Mouse (Mus musculus) CD4-positive helper T cell, adult 2 months (primary cell): ENCODE measurements around the gene Kiss1r.

Experiments
- DNase-seq: peaks from one replicate; pipeline ENCODE4 v3.0.0-alpha.2; 2012; ENCODE audit warnings: low read depth, missing footprints, low spot score

Kiss1r gene

DNA sequence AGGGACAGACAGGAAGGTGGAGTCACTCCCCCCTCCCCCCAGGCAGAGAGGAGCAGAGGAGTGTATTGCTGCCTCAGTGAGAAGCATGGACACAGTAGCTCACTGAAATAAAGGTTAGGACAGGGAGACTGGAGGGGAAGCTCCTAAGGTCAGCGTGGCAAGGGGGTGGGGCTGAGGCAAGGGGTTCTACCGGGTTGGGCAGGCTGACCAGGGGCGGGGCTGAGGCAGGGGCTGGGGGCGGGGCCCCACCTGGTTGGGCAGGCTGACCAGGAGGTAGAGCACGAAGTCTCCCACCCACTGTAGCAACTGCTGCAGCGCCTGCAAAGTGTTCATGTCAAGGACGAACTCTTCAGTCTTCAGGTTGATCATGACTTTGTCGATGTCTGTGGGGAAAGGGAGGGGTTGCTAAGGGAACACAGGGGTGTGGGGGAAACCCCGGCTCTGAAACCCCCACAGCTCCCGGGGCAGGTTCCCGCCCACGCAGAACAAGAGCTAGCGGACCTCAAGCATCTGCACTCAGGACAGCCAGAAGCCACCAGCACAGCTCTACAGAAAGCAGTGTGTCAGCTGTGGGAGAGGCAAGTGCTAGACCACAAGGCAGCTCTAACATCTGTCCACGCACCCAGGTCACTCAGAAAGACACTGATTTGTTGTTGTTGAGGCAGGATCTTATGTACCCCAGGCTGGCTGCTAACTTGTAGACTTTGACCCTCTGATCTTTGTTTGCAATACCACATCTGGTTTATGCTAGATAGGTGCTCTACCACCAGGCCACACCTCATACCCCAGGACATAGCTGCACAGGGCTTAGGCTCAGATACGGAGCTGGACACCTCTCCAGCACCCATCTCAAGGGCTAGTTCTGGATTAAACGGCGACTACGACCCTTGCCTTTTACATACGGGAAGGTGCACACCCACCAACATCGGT lies 19.2 kb upstream of the Kiss1r start:
- DNase-seq, result peak; percentile 60

DNA sequence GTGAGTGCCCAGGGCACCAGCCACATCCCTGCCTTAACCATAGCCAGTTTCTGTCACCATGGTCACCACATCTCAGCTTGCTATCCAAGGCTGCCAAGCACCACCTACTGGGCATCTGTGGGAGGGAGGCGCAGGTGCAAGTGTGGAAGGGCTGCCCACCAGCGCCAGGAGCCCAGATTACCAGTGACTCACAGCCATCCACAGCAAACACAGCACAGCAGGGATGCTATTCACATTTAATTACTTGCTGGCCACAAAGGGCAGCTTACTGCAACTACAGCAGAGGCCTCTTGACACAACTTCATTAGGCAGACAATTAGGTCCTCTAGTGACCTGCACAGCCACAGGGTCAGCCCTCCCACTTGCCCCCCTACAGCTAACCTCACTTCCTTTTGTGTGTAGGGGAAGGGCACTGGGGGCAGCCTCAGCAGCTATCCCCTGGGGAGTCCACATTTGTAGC lies 15.8 kb upstream of the Kiss1r start:
- no peak for DNase-seq

DNA sequence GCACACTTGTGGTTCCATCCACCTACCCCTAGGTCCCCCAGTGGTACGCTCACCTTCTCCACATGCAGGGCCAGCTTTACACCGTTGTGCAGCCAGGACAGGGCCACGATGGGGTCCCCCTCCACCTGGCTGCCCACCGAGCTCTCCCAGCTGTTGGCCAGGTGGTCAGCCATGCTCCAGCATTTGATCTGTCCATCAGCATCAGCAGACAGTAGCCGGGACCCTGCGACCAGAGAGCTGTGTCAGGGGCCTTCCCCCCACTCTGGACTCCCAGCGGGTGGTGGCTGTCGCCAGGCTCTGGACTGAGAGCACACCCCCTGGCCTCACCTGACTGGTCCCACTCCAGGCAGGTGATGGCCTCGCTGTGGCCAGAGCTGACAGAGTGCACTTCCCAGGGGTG lies 10.1 kb upstream of the Kiss1r start:
- DNase-seq, result no peak

DNA sequence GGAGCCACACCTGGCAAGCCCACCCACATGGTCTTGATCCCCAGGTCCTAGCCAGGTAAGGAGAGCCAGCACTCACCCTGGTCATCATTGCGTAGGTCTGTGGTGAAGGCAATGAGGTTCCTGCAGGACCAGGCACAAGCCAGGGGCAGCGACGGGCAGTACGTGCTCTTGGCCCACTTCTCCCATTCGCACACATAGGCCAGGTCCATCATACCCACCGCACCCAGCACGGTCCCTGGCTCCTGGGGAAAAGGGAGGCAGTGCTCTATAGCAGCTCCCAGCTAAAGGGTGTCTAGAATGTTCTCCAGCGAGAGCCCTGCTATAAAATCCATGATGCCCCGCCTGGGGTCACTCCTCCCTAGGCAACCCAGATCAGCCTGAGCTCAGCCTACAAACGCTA lies 9.4 kb upstream of the Kiss1r start:
- DNase-seq, result no peak

DNA sequence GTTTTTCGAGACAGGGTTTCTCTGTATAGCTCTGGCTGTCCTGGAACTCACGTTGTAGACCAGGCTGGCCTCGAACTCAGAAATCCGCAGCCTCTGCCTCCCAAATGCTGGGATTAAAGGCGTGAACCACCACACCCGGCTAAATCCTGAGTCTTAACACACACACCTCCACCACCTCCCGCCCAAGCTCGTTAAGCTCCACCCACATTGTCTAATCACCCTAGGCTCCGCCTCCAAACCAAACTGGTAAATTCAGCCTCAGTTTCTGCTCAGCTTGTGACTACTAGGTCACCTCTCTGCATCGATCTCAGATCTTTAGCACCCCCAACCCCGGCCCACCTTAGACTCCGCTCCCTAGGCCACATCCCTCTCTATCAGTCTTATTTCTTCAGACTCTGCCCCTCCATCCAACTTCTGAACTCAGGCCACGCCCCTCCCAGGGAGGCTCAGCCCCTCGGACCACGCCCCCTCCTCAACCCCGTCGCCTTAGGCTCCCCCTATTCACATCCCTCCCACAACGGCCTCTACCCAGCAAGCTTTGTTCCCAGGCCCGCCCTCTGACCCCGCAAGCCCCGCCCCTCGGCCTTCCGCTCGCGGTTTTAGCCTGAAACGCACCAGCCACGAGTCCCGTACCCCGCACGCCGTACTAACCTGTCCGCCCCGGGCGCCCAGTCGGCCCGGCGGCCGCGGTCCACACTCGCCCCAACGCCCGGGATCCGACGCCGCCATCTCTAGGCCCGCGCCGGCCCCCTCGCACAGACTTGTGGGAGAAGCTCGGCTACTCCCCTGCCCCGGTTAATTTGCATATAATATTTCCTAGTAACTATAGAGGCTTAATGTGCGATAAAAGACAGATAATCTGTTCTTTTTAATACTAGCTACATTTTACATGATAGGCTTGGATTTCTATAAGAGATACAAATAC lies 8.3 kb upstream of the Kiss1r start, which contains the start of gene Med16:
Med16 (minus strand) TSS at position 757 of the 925 bp plus-strand sequence.
- peak; percentile 98 for DNase-seq

DNA sequence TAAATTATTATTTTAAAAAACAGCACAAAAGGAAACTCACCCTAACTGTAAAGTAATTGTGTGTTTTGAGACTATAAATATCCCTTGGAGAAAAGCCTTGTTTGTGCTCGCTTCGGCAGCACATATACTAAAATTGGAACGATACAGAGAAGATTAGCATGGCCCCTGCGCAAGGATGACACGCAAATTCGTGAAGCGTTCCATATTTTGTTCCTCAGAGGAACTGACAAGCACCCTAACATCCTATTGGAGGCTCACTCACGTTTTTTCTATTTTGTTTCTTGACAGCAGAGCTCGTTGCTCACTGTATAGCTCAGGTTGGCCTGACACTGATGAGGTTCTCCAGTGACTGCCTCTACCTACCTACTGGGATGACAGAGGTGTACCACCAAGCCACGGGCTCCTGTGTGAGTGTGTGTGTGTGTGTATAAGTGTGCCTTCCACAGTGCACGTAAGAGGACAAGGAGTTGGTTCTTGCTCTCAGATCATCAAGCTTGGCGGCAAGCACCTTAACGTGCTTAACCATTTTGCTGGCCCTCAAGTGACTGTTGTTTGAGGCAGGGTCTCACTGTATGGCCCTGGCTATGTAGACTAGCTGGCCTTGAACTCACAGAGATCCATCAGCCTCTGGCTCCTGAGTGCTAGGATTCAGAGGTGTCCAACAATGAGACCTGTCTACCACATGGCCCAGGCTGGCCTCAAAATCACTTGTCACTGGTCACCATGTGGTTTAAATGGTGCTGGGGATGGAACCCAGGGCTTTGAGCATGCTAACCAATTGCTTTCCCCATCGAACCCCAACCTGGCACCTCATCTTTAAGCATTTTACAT lies 7.5 kb upstream of the Kiss1r start:
- no peak for DNase-seq

DNA sequence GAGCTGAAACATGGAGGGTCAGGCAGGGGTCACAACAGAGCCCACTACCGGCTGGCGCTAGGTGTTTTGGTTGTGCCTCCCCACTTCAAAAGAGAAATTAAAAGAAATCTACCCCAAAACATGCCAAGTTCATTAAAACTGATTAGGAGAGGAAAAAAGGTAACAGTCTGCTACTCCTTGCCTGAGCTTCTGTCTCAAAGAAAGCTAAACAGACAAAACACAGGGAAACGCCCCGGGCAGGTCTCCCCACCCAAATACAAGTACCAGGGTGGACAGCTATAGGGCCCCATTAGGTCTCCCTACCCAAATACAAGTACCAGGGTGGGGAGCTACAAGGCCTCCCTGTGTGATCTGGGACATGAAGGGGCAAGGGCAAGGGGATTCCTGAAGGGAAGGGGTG lies 6.2 kb upstream of the Kiss1r start, which contains the start of gene Gm26602:
Gm26602 (plus strand) TSS at position 301 of the 400 bp plus-strand sequence.
- DNase-seq, result no peak

DNA sequence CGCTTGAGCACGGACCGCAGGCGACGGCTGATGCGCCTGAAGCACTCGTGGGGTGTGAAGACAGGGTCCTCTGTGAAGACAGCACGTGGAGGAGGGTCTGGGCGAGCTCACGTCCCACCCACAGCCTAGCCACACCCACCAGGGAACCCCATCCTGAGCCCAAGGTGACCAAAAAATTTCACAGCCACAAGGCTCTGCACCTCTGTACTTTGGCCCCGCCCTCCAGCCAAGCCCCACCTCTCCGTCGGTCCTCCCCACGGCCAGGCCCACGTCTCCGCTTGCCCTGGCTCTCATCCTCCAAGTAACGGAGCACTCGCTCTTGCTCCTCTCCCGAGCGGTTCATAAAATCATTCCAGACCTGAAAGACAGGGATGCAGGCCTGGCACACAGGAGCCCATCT lies 4.4 kb upstream of the Kiss1r start:
- DNase-seq, result no peak

DNA sequence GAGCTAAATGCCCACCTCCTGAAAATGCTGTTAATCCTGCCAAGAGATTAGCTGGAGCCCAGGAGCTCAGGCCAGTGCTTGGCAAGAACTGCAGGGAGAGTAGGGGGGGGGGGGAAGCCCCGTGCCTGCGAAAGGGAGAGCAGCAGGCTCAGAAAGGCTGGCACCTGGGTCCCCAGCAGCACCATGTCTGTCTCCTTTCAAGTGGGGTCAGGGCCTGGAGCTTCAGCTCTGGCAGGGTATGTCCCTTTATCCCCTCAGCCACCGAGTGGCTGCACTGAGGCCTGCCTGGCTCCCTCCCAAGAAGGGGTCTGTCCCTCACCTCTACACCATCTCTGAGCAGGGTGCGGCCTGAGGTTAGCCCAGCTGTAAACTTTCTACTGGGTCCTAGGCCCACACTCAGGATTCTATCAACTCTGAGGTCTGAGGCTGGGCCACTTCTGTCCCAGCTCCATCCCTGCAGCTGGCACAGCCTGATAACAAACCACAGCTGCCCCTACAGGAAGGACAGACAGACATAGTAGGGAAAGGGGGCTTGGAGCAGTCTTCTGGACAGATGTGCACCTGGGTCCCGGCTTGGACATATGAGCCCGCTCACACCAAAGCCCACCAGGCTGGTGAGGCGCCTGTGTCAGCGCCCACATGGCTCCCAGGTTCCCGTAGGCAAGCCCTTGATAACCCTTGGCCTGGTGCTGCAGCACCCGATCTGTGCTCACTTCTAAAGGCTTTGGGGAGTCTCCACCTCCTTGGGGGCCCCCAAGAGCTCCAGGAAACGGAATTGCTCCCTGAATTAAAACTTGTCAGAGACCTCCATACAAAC lies 2.4 kb upstream of the Kiss1r start:
- no peak for DNase-seq

DNA sequence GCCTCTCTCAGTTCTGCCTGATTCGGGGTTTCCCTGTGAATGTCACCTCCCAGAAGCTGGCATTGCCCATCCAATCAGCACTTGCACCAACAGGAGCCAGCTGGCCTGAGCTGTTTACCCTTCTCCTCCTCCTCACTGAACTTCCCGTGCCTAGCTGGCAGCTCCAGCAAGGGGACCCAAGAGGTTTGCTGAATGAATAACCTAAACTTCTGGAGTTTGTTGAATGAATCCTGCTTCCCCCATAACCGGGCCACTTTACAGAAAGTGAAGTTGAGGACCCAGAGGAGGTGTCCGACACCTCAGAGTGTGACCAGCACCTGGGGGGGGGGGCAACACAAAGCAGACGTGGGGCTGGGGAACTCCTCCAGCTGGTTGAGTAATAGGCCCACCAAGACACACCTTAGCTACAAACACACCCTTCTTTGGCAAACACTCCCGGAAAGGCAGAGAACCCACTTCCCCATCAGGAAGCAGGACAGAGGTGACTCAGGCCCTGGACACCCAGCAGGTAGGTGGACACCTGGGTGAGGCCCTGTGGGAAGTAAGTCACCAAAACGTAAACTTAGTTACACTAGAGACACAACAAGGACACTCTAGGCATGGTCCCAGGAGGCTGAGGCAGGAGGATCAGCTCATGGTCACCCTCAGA lies 1.7 kb upstream of the Kiss1r start:
- no peak for DNase-seq

DNA sequence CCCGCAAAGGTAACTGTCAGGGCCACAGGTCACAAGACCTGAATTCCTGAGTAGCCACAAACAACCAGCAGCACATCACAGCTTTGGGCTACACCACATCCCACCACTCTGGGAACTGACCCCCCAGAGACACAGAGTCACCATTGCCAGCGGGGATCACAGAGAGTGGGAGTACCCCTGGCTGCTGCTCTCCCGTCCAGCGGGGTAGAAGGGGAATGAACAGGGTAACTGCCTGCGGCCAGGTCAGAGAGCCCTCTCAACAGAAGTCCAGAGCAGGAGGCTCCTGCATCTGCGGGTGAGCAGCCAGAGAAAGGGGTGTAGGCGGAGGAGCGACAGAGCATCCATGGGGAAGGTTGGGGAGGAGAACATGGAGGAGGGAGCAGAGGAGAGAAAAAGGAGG lies 690 bp upstream of the Kiss1r start:
- no peak for DNase-seq

DNA sequence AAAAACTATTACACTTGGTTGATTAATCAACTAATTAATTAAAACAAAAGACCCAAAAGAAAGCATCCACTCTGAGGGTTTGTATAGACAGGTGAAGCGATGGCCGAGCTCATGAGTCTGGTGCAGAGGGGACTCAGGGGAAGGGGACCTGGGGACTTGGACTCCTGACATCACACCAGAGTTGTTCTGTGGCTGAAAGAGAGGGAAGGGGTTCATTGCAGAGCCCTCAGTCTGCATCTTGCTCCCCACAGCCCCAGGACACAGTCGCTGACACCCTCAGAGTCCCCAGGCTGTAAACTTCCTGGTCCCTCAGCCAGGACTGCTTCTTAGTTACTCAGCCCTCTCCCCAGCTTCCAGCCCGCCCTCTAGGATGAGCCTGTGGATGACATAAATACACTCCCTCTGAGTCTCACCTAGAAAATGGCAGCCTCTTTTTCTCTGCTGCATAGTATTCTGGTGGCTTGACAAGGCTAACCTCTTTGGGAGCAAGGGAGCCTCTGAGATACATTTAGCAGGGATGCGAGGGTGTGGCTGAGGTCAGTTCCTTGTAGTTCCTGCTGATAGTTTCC lies 845 bp downstream of the Kiss1r start:
- DNase-seq, result no peak

DNA sequence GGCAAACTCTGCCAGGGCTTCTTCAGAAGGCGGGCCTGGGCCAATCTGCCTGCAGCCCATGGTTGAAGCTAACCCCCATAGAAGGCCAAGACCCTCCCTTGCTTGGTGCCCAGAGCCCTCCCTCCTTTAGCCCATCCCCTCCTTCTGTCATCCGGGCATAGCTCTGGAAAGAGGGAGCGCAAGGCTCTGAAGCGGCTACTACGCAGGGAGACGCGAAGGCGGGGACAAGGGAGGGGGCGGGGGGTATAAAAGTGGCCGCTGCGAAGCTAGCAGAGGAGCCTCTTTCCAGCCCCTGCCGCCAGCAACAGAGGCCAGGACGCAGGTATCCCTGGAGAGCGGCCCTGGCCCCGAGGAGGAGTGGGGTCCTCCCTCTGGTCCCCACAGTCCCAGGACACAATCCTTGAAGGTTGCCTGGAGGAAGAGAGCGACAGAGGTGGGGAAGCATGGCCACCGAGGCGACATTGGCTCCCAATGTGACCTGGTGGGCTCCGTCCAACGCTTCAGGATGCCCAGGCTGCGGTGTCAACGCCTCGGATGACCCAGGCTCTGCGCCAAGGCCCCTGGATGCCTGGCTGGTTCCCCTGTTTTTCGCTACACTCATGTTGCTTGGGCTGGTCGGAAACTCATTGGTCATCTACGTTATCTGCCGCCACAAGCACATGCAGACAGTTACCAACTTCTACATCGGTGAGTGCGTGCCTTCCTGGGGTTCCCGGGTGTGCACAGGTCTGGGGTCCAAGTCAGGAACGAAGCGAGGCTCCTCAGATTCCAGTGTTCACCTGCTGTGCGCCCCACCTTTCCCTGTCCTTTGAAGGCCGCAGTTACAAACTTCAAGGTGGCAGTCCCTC lies 1.7 kb downstream of the Kiss1r start:
- DNase-seq, result no peak

DNA sequence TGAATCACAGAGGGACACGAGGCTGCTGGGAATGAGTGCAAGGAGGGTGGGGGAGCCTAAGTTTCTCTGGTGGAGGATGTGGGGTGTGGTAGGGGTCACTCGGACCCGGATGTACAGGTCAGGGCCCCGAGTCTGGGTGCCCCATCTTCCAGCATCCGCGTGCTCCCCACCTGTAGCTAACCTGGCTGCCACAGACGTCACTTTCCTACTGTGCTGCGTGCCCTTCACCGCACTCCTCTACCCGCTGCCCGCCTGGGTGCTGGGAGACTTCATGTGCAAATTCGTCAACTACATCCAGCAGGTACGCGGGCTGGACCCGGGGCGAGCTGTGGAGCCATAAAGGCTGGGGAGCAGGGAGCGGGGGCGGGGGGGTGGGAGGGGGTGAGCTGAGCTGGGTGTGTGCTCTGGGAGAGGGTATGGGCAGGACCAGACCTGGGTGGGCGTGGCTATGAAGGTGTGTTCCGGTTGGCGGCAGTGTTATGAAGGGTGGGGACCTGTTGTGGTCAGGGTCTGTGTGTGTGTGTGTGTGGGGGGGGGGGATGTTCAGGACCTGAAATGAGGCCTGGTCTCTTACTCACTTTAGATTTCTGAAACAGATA lies 2.6 kb downstream of the Kiss1r start:
- DNase-seq, result peak; percentile 51

DNA sequence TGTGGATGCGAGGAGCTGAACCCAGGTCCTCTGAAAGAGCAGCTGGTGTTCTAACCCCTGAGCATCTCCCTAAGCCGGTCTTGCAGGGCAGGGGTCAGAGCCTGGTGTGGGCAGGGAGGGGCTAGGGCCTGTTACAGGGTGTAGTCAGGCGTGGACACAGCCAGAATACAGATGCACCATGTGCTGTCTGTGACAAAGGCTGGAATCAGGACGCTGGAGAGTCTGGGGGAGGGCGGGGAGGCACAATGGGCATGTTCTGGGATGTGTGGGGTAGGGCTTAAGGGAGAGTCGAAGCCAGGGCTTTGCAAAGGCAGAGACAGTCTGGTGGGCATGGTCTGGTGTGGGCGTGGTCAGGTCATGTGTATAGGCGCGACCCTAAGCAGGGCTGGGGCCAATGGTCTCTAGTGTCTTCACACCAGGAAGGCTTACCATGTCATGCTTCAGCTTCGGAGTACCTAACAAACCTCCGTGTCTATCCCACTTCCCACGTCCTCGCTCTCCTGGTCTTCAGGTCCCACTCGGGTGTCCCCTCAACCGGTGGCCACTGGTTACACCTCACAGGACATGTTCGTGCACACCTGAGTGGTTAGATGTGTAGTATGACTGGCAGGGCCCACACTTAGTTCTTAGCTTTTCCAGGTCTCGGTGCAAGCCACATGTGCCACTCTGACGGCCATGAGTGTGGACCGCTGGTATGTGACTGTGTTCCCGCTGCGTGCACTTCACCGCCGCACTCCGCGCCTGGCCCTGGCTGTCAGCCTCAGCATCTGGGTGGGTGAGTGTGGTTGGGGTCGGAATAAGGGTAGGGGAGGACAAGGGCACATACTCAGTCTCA lies 3.5 kb downstream of the Kiss1r start:
- no peak for DNase-seq

DNA sequence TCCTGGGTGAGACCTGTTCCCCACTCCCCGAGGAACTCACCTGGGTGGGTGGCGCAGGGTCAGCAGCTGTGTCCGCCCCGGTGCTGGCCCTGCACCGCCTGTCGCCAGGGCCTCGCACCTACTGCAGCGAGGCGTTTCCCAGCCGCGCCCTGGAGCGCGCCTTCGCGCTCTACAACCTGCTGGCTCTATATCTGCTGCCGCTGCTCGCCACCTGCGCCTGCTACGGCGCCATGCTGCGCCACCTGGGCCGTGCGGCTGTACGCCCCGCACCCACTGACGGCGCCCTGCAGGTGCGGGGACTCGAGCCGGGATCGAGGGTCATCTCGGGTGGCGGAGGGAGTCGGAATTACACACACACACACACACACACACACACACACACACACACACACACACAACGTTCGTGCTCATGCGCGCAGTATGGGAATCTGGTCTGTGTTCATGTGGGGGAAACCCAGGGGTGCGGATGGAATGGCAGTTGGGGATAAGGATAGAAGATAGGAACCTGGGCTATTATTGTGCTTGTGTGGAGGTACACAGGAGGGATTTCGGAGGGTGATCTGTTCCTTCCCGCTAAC lies 4.3 kb downstream of the Kiss1r start, which contains the start of gene R3hdm4:
R3hdm4 (minus strand) TSS at position 251 of the 578 bp plus-strand sequence.
- no peak for DNase-seq

DNA sequence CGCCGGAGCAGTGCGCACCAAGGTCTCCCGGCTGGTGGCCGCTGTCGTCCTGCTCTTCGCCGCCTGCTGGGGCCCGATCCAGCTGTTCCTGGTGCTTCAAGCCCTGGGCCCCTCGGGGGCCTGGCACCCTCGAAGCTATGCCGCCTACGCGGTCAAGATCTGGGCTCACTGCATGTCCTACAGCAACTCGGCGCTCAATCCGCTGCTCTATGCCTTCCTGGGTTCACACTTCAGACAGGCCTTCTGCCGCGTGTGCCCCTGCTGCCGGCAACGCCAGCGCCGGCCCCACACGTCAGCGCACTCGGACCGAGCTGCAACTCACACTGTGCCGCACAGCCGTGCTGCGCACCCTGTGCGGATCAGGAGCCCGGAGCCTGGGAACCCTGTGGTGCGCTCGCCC lies 4.8 kb downstream of the Kiss1r start:
- DNase-seq, result no peak
